Mouse (Mus musculus) forebrain, embryonic 12.5 days (tissue): ENCODE measurements around the gene Matn4. TPM values are rescaled to one million over a fixed set of nuclear protein-coding genes. Genes with fewer than 3 reads are reported as not detected.

Source experiments
- ATAC-seq: fragments of 200-750 bp; cut with Nextera tagmentation; 2 replicates; pipeline ENCODE4 v1.8.0; 2017; ENCODE audit warnings: moderate TSS enrichment; ENCODE audit not compliant: low FRiP score
- H3K27ac ChIP-seq: fragments of 300-500 bp; sonication (generic); 2 replicates; pipeline ENCODE4 v1.5.1; 2016; ENCODE audit warnings: mild to moderate bottlenecking
- H3K27me3 ChIP-seq: fragments of 300-500 bp; sonication (generic); 2 replicates; pipeline ENCODE4 v1.6.1; 2016; ENCODE audit warnings: mild to moderate bottlenecking
- H3K36me3 ChIP-seq: fragments of 300-500 bp; sonication (generic); replicated peaks from 2 replicates; pipeline ENCODE4 v1.6.1; 2016; ENCODE audit warnings: mild to moderate bottlenecking
- H3K4me1 ChIP-seq: fragments of 300-500 bp; sonication (generic); 2 replicates; pipeline ENCODE4 v1.6.1; 2016
- H3K4me2 ChIP-seq: fragments of 300-500 bp; sonication (generic); 2 replicates; pipeline ENCODE4 v1.6.1; 2016; ENCODE audit warnings: mild to moderate bottlenecking, moderate library complexity
- H3K4me3 ChIP-seq: fragments of 300-500 bp; sonication (generic); replicated peaks from 2 replicates; pipeline ENCODE4 v1.5.1; 2016; ENCODE audit warnings: mild to moderate bottlenecking
- H3K9ac ChIP-seq: fragments of 300-500 bp; sonication (generic); 2 replicates; pipeline ENCODE4 v1.6.1; 2016; ENCODE audit warnings: mild to moderate bottlenecking
- H3K9me3 ChIP-seq: fragments of 300-500 bp; sonication (generic); 2 replicates; pipeline ENCODE4 v1.6.1; 2016
- WGBS: fragments of 180-500 bp; shearing (Covaris S2); methylation state at CpG from one replicate; pipeline ENCODE4 v1.1.7; 2016; 5-methylcytosine and 5-hydroxymethylcytosine counted together
- polyA plus RNA-seq: library from polyadenylated mRNA; unstranded; fragments of >200 nt; fragmentation: Nextera tagmentation; extraction: Ambion mirVana; gene quantifications from 2 replicates; pipeline ENCODE4 v1.2.1, GENCODE M21; 2016

The Matn4 gene
- polyA plus RNA-seq, 1 experiment from 2014 or later = 4.0 TPM

DNA sequence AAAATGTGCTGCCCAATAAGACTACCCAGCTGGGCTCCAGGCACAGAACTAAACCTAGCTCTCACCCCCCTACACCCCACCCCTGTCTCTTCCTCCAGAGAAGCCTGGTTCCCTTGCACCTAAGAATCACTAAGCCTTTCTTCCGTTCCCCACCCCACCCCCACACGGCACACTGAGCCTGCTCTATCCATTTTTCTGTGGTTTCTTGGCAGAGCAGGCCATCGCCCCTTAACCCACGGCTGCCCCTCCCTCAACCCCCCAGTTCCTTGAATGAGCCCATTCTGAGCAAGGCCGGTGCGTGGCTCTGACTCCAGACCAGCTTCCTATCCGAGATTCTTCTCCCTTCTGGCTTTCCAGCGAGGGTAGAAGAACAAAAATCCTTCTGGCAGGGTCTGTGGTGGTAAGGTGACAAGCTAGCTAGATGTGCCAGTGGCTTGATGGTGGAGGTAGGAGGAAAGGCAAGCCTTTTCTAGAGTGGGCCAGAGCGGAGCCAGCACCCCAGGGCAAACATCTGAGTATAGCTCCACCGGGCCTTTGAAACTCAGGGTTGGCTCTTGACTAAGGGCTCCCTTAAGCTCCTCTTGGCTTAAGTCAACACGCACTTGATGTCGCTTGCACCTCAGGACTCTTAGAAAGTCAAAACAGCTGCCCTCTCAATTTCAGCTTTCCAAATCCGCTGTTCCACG, 1.4 kb downstream of the Matn4 start:
- H3K27ac ChIP-seq = no peak overlapping the region
- 0 out of 2 replicates have a peak overlapping the region, but pooled peaks have one; percentile 17 for H3K4me2 ChIP-seq
- H3K4me1 ChIP-seq = peaks cover 16% of the 10 kb centered on the region
- H3K27me3 ChIP-seq = peaks cover 98% of the 10 kb centered on the region
- no peak overlapping the region for H3K4me3 ChIP-seq
- H3K9me3 ChIP-seq = no peaks in the 10 kb centered on the region
- H3K9ac ChIP-seq = no peak overlapping the region
- no peaks in the 10 kb centered on the region for H3K36me3 ChIP-seq
- no peak for ATAC-seq
- WGBS = 8% methylated on average over 14 of the region's 14 CpGs

DNA sequence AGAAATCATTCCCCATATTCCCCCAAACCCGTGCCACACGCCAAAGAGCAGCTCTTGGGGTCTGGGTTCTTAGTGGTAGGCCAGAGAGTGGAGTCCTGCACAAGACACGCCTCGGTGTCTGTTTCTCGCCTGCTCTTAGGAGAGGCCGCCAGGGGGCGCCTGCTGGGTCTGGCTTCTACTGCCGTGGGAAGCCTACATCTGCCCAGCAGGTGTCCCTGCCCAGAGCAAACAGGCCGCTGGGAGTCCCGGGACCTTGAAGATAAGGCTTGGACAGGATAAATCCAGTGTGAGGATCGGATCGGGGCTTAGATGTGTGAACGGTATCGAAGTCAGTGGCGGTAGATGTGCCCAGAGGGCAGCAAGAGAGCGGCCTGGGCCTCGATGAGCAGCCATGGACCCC, 2.1 kb downstream of the Matn4 start, which contains the start of gene Rbpjl:
Gene Rbpjl, plus strand, starts transcription at position 236 of the 400 bp plus-strand sequence.
- H3K4me3 ChIP-seq = 0 out of 2 replicates have a peak within 1 kb of the TSS, but pooled peaks have one; percentile 2

DNA sequence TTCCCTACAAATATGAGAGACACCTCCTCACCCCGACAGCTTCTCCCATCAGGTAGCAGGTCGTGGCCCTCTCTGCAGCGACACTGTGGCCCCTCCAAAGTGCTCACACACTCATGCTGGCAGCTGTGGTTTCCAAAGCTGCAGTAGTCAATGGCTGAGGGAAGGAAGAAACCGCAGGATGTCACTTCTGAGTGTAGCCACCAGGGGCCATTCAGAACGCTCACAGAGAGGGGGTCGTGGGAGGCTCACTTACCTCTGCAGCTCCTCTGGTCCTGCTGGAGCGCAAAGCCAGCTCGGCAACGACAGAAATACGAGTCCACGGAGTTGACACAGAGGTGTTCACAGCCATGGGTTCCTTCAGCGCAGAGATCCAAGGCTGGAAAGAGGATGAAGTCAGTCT, 8.0 kb downstream of the Matn4 start:
- Histone ChIP-seq H3K36me3 (no peaks in the 10 kb centered on the region), H3K4me1 (no peaks in the 10 kb centered on the region; the same call in 1 of the 2 replicates), H3K9ac (no peak overlapping the region), H3K27me3 (peaks cover 48% of the 10 kb centered on the region), H3K4me3 (no peak overlapping the region), H3K27ac (no peak overlapping the region), H3K4me2 (no peak overlapping the region), H3K9me3 (peaks cover 11% of the 10 kb centered on the region)
- 77% methylated on average over 12 of the region's 12 CpGs for WGBS
- no peak for ATAC-seq

More for the DNA sequence above, 2.1 kb downstream of the Matn4 start, which contains the start of gene Rbpjl:
- 0 out of 2 replicates have a peak within 1 kb of the TSS, but pooled peaks have one; percentile 17 for H3K4me2 ChIP-seq
- WGBS = 2% methylated on average over 17 of the region's 17 CpGs
- H3K9ac ChIP-seq = no peak within 1 kb of the TSS
- peaks cover 16% of the 10 kb centered on the region for H3K4me1 ChIP-seq
- peaks cover 3% of the 10 kb centered on the region for H3K9me3 ChIP-seq
- no peak for ATAC-seq
- H3K27me3 ChIP-seq = peaks cover 91% of the 10 kb centered on the region
- no peaks in the 10 kb centered on the region for H3K36me3 ChIP-seq
- H3K27ac ChIP-seq = no peak within 1 kb of the TSS

DNA sequence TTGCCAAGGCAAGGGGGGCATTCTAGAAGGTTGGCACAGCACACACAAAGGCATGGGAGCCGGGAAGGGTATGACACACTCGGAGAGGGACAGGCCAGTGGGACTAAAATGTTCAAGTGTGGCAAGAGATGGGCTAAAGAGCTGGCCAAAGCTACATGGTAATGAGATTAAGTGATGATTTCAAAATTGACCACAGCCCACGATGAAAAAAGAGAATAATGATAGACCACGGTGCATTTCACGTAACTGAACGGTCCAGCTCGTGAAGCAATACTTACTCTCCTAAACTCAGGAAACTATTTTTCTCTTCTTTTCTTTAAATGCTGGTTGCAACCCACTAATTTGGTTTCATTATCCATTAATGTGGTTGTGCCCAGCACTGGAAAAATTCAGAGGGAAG, 8.9 kb downstream of the Matn4 start:
- no peaks in the 10 kb centered on the region for H3K36me3 ChIP-seq
- H3K27me3 ChIP-seq = peaks cover 46% of the 10 kb centered on the region
- 90% methylated on average over 7 of the region's 7 CpGs for WGBS
- H3K9ac ChIP-seq = no peak overlapping the region
- H3K27ac ChIP-seq = no peak overlapping the region
- peaks cover 11% of the 10 kb centered on the region for H3K9me3 ChIP-seq
- no peak for ATAC-seq
- no peak overlapping the region for H3K4me3 ChIP-seq
- H3K4me1 ChIP-seq = no peaks in the 10 kb centered on the region; the same call in 1 of the 2 replicates
- no peak overlapping the region for H3K4me2 ChIP-seq

DNA sequence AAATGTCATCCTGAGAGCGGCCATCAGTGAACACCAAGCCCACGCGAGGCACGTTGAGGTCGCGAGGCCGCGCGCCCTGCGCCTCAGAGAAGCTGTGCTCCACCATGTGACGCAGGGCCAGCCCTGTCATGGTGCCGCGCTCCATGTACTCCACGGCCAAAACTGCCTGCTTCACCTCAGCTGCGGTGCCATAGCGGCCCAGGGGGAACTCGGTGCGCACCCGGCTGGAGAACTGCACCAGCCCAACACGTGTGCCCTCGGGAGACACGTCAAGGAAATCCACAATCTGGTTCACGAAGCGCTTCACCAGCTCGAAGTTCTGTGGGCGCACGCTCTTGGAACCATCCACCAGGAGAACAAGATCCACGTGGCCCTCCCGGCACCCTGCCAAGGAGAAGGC, 11.8 kb downstream of the Matn4 start:
- Histone ChIP-seq H3K4me3 (no peak overlapping the region), H3K9me3 (peaks cover 10% of the 10 kb centered on the region), H3K27ac (no peak overlapping the region), H3K4me1 (peaks cover 5% of the 10 kb centered on the region), H3K4me2 (no peak overlapping the region), H3K27me3 (peaks cover 44% of the 10 kb centered on the region), H3K36me3 (no peaks in the 10 kb centered on the region), H3K9ac (no peak overlapping the region)
- WGBS = 85% methylated on average over 29 of the region's 29 CpGs
- ATAC-seq = no peak

DNA sequence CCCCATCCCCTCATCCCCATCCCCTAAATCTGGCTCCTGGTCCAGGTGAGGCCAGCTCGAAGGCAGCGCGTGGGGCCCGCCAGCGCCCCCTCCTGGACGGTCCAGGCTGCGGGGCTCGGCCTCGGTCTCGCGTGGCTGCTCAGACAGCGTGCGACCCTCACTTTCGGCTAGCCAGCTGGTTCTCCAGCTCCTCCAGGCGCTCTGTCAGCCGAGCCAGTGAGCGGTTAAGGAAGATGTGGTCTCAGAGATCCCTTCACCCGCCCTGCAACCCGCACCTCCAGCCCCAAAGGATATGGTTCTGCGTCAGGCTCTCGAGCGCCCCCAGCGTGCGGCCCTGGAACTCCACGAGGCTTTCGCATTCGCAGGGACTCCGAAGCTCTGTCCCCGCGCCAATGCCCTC, 15.5 kb downstream of the Matn4 start:
- Histone ChIP-seq H3K4me2 (peak overlapping the region; percentile 69), H3K9me3 (no peaks in the 10 kb centered on the region), H3K27ac (no peak overlapping the region), H3K36me3 (no peaks in the 10 kb centered on the region), H3K27me3 (peaks cover 67% of the 10 kb centered on the region), H3K4me1 (peaks cover 16% of the 10 kb centered on the region), H3K9ac (peak overlapping the region; percentile 36; the same call in 1 of the 2 replicates), H3K4me3 (peak overlapping the region; percentile 49)
- peak; percentile 74 for ATAC-seq
- 1% methylated on average over 30 of the region's 30 CpGs for WGBS

DNA sequence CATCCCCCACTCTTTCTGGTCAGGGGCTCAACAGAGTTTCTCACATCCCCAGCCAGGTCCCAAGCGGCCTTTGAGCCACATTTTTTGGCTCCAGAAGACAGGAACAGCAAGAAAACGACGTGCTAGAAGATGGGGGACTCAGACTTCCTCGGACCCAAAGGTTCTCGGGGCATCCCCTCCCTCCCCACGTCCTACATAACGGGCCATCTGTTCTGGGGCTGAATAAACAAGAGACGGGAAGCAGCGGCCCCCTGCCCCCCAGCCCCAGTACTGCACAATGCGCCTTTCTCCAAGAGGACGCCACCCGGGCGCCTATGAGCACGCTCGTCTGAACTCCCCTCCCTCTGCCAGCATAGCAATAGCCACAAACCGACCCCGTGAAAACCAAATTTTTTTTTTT, 15.9 kb downstream of the Matn4 start, which contains the start of gene Slpi:
Gene Slpi, minus strand, starts transcription at position 76 of the 400 bp plus-strand sequence.
- no peaks in the 10 kb centered on the region for H3K36me3 ChIP-seq
- H3K27ac ChIP-seq = no peak within 1 kb of the TSS
- peak; percentile 69 for ATAC-seq
- peak within 1 kb of the TSS; percentile 49 for H3K4me3 ChIP-seq
- H3K4me2 ChIP-seq = peak within 1 kb of the TSS; percentile 69
- no peaks in the 10 kb centered on the region for H3K9me3 ChIP-seq
- H3K4me1 ChIP-seq = peaks cover 16% of the 10 kb centered on the region
- H3K9ac ChIP-seq = peak within 1 kb of the TSS; percentile 36; the same call in 1 of the 2 replicates
- WGBS = under 1% methylated on average over 17 of the region's 17 CpGs
- H3K27me3 ChIP-seq = peaks cover 63% of the 10 kb centered on the region

DNA sequence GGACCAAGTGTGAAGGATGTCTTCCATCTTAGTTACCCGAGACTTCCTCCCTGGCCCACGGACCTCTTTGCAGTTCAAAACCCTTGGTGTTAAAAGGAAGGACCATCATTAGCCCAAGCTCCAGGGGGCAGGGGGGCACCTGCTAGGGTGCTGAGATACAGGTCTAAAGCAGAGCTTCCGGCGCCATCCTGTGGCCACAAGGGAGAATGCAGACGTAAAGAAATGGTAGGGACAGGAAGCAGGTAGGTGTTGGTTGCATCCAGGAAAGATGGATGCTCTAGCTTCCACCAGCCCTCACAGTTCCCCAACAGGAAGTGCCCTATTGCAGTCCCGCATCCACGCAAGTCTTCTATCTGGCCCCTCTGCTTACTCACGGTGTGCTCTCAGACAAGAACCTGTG, 18.0 kb downstream of the Matn4 start:
- H3K4me2 ChIP-seq = no peak overlapping the region
- H3K4me1 ChIP-seq = peaks cover 16% of the 10 kb centered on the region
- ATAC-seq = no peak
- no peak overlapping the region for H3K9ac ChIP-seq
- H3K36me3 ChIP-seq = no peaks in the 10 kb centered on the region
- peaks cover 55% of the 10 kb centered on the region for H3K27me3 ChIP-seq
- H3K9me3 ChIP-seq = no peaks in the 10 kb centered on the region
- no peak overlapping the region for H3K4me3 ChIP-seq
- 11% methylated on average over 8 of the region's 8 CpGs for WGBS
- H3K27ac ChIP-seq = no peak overlapping the region

DNA sequence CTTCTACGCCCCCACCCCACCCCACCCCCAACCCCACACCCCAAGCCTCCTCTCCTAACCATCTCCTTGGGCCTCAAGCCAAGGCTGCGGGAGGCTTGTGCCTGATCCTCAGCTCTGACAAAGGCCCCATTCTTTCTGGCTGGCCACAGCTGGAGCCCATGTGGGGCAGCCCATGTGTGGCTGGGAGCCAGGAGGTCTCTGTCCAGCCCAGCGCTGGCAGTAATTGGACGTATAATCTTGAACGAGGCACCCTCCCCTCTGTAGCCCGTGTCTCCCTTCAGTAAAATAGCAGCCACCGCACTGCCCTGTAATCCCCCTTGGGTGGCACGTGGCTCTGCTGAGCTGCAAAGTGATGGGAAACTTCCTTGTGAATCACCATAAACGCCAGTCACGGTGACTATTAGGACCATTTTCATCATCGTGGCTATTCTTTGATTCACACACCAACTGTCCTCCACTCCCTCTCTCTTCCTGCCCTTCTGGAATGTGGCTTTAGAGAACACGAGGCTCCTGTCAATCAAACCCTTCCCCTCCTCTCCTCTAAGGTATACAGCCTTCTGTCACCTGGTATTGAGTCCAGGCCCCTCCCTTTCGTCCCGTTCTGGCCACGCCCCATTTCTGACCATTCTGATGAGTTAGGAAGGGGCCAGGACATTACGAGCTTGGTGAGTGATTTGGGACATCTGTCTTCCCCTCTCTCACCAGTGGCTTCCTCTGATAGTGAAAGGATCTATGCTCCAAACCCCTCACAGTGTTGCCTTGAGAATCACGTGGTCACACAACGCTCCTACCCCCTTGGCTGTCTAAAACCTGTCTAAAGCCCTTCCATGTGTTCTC, 18.8 kb downstream of the Matn4 start:
- Histone ChIP-seq H3K4me2 (peak overlapping the region; percentile 35), H3K9me3 (no peaks in the 10 kb centered on the region), H3K4me3 (no peak overlapping the region), H3K27me3 (peaks cover 50% of the 10 kb centered on the region), H3K4me1 (peaks cover 16% of the 10 kb centered on the region), H3K27ac (no peak overlapping the region), H3K36me3 (no peaks in the 10 kb centered on the region), H3K9ac (no peak overlapping the region)
- WGBS = 6% methylated on average over 18 of the region's 18 CpGs
- peak; percentile 78 for ATAC-seq

DNA sequence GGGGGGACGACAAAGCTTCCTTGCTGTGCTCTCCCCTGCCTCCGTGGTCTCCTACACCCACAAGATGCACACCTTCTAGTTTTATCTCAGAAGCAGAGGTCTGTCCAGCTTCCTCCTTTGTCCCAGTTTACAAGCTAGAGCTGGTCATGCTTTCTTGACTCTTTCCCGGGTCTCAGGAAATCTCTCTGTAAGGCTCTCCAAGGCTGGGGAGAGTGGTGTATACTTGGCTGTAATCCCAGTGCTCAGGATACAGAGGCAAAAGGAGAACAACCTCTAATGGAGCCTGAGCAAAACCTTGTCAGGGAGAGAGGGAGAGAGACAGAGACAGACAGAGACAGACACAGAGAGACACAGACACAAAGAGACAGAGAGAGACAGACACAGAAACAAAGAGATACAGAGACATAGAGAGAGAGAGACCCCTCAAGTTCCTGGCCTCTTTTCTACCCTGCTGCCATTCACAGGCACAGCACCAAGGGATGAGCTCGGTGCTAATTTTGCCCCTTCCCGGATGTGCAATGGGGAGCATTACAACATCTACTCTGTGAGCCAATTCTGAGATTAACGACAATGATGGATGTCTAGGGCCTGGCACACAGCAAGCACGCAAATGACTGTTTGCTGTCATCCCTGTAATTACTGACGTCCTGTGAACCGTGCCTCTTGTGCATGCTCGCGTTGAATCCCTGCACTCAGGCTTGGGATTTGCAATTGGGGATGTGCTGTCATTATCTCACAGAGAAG, 21.1 kb downstream of the Matn4 start:
- H3K4me2 ChIP-seq = no peak overlapping the region
- ATAC-seq = no peak
- H3K27me3 ChIP-seq = peaks cover 33% of the 10 kb centered on the region
- H3K27ac ChIP-seq = no peak overlapping the region
- no peaks in the 10 kb centered on the region for H3K9me3 ChIP-seq
- 76% methylated on average over 11 of the region's 11 CpGs for WGBS
- no peaks in the 10 kb centered on the region for H3K36me3 ChIP-seq
- H3K9ac ChIP-seq = no peak overlapping the region
- H3K4me1 ChIP-seq = peaks cover 13% of the 10 kb centered on the region
- H3K4me3 ChIP-seq = no peak overlapping the region

DNA sequence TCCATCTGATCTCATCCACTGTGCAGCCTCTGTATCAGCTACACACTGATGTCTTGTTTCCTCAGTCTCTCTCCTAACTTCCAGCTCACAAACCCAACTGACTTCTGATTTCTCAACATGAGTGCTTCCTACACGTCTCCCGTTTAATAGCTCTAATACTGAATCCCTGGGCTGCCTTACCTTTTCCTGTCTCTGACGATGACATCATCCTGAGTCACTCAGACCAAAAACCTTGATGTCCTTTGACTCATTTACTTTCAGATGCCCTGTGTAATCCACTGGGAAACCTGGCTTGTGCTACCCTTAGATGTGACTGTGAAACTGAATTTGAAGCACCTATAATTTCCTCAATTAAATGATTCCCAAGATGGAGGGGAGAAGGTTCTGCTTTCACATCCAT, 22.0 kb downstream of the Matn4 start:
- H3K27me3 ChIP-seq = peaks cover 25% of the 10 kb centered on the region
- no peaks in the 10 kb centered on the region for H3K36me3 ChIP-seq
- H3K4me3 ChIP-seq = no peak overlapping the region
- 90% methylated on average over 3 of the region's 3 CpGs for WGBS
- H3K4me2 ChIP-seq = no peak overlapping the region
- ATAC-seq = no peak
- peaks cover 11% of the 10 kb centered on the region for H3K4me1 ChIP-seq
- no peak overlapping the region for H3K27ac ChIP-seq
- no peaks in the 10 kb centered on the region for H3K9me3 ChIP-seq
- no peak overlapping the region for H3K9ac ChIP-seq

DNA sequence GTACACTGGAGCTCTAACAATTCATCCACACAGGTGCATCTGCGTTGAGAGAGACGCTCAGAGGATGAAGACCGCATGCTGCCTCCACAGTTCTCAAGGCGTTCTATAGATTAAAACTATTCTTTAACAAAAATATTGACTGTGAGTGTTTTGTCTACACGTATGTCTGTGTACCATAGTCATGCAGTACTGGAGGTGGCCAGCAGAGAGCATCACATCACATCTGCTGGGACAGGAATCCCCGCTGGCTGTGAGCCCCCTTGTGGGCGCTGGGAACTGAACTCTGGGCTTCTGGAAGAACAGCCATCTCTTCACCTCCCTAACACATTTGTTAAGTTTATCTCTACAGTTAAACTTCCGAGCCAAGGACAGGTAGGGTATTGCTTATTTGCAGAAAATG, 23.2 kb downstream of the Matn4 start:
- Histone ChIP-seq H3K9ac (no peak overlapping the region), H3K4me2 (no peak overlapping the region), H3K27ac (no peak overlapping the region), H3K36me3 (no peaks in the 10 kb centered on the region), H3K4me3 (no peak overlapping the region), H3K27me3 (peaks cover 12% of the 10 kb centered on the region; the same call in 1 of the 2 replicates), H3K4me1 (peaks cover 11% of the 10 kb centered on the region), H3K9me3 (no peaks in the 10 kb centered on the region)
- WGBS = 79% methylated on average over 8 of the region's 8 CpGs
- no peak for ATAC-seq
